Mouse (Mus musculus) gastrocnemius, postnatal 14 days (tissue): ENCODE measurements around the gene Capzb. TPM values are rescaled to one million over a fixed set of nuclear protein-coding genes. Genes with fewer than 3 reads are reported as not detected.

Source experiments
- DNase-seq: peaks from one replicate; pipeline ENCODE4 v3.0.0; 2021; ENCODE audit warnings: mixed read lengths
- intact Hi-C: fragments of 180-260 bp; cut with DNase I; formaldehyde crosslinking; loops from one replicate; pipeline ENCODE4 v1.15.1; 2025; ENCODE audit warnings: low total_unique reads
- total RNA-seq, 2 experiments: library from RNA; stranded (reverse); gene quantifications; 2 replicates each; pipeline ENCODE4 v1.2.3; 2021

Gene Capzb
- total RNA-seq, 2 experiments from 2014 or later: 590 to 617 TPM

- intact Hi-C loops: no loop called here
- no peak for DNase-seq
Observed at GRCm38 (mm10) chr4:139284877-139285276, 92.2 kb downstream of the Capzb start.

- peak; percentile 52 for DNase-seq
Observed at GRCm38 (mm10) chr4:139286234-139286633, 93.5 kb downstream of the Capzb start.

GRCm38 (mm10) chr4:139287122-139287863 lies 94.6 kb downstream of the Capzb start:
- intact Hi-C loops: no loop called here
- DNase-seq: peak; percentile 83

More at GRCm38 (mm10) chr4:139286234-139286633, 93.5 kb downstream of the Capzb start:
- intact Hi-C loops: no loop called here

GRCm38 (mm10) chr4:139289017-139289416 lies 96.3 kb downstream of the Capzb start:
- intact Hi-C loops: no loop called here
- DNase-seq: peak; percentile 69

- intact Hi-C loops: no loop called here
- no peak for DNase-seq
Observed at GRCm38 (mm10) chr4:139291099-139291498, 98.4 kb downstream of the Capzb start.

GRCm38 (mm10) chr4:139292038-139292437 lies 99.3 kb downstream of the Capzb start:
- intact Hi-C loops: no loop called here
- no peak for DNase-seq

- intact Hi-C loops: no loop called here
- DNase-seq: peak; percentile 61
Observed at GRCm38 (mm10) chr4:139297566-139297965, 104.9 kb downstream of the Capzb start.

- peak; percentile 3 for DNase-seq
- intact Hi-C loops: no loop called here
Observed at GRCm38 (mm10) chr4:139298671-139299366, 106.1 kb downstream of the Capzb start.

- no peak for DNase-seq
- intact Hi-C loops: no loop called here
Observed at GRCm38 (mm10) chr4:139301780-139302179, 109.1 kb downstream of the Capzb start.

- intact Hi-C loops: no loop called here
- DNase-seq: no peak
Observed at GRCm38 (mm10) chr4:139302241-139302640, 109.5 kb downstream of the Capzb start.

GRCm38 (mm10) chr4:139305521-139305920 lies 112.8 kb downstream of the Capzb start:
- DNase-seq: no peak
- intact Hi-C loops: no loop called here

GRCm38 (mm10) chr4:139307916-139308315 lies 115.2 kb downstream of the Capzb start:
- intact Hi-C loops: no loop called here
- DNase-seq: no peak

- intact Hi-C loops: no loop called here
- DNase-seq: no peak
Observed at GRCm38 (mm10) chr4:139309651-139310050, 117.0 kb downstream of the Capzb start.

- DNase-seq: peak; percentile 97
- intact Hi-C loops: no loop called here
Observed at GRCm38 (mm10) chr4:139310171-139310898, 117.6 kb downstream of the Capzb start, which contains the start of the genes Pqlc2 and Akr7a5. Pqlc2 (minus strand) TSS chr4:139310708. Akr7a5 (plus strand) TSS chr4:139310744.

- no peak for DNase-seq
- intact Hi-C loops: no loop called here
Observed at GRCm38 (mm10) chr4:139310899-139311701, 118.4 kb downstream of the Capzb start.

- no peak for DNase-seq
- intact Hi-C loops: no loop called here
Observed at GRCm38 (mm10) chr4:139311707-139312106, 119.0 kb downstream of the Capzb start.

GRCm38 (mm10) chr4:139312632-139313031 lies 119.9 kb downstream of the Capzb start:
- intact Hi-C loops: no loop called here
- no peak for DNase-seq

GRCm38 (mm10) chr4:139318449-139318848 lies 125.8 kb downstream of the Capzb start:
- intact Hi-C loops: no loop called here

GRCm38 (mm10) chr4:139319740-139320139 lies 127.0 kb downstream of the Capzb start:
- intact Hi-C loops: no loop called here
- no peak for DNase-seq

More at GRCm38 (mm10) chr4:139318449-139318848, 125.8 kb downstream of the Capzb start:
- no peak for DNase-seq
